In genomic region chr6:91659841-91660509, GRCm38 (mm10) we compare ENCODE assay signal across 9 mouse cellular contexts. TPM values are rescaled to one million over a fixed set of nuclear protein-coding genes. Genes with fewer than 3 reads are reported as not detected.
DNase-seq lines count a peak whose midpoint lies in the region; ATAC-seq lines count a peak whose summit lies in the region.
"Had no signal": no experiment of that assay in that cellular context is flagged by ENCODE, and none has a peak within 500 bp of the region (broad histone marks: within the 10 kb centered on the region; RNA-seq: fewer than 3 reads in every experiment).

No protein-coding gene starts in this region.

- no peaks in the 10 kb centered on the region for H3K9me3 ChIP-seq in forebrain, embryonic 10.5 days
- H3K9me3 ChIP-seq in forebrain, embryonic 13.5 days (replicated peaks) = no peaks in the 10 kb centered on the region
- no peaks in the 10 kb centered on the region for H3K9me3 ChIP-seq in liver, embryonic 11.5 days (ENCODE audit: control insufficient read depth, low read length)
- no peaks in the 10 kb centered on the region for H3K9me3 ChIP-seq in midbrain, embryonic 14.5 days (ENCODE audit: control insufficient read depth, low read length)
- H3K9me3 ChIP-seq: limb, embryonic 12.5 days had no signal

- no peak for ATAC-seq in forebrain, embryonic 13.5 days
- no peak for ATAC-seq in liver, embryonic 11.5 days (replicated peaks; ENCODE audit: low FRiP score)
- no peak for ATAC-seq in midbrain, embryonic 14.5 days (ENCODE audit: low FRiP score, low TSS enrichment)

- intact Hi-C loops in heart, postnatal 25 days (cut with DNase I) = loop anchor here (5.0 kb wide), 1 partner anchor 53 kb away; no protein-coding TSS in a partner anchor

- no peaks in the 10 kb centered on the region for H3K36me3 ChIP-seq in forebrain, embryonic 10.5 days (replicated peaks)
- no peaks in the 10 kb centered on the region for H3K36me3 ChIP-seq in forebrain, embryonic 13.5 days (ENCODE audit: poor library complexity, severe bottlenecking)
- H3K36me3 ChIP-seq in liver, embryonic 11.5 days (ENCODE audit: control insufficient read depth, insufficient read depth, low read length) = no peaks in the 10 kb centered on the region
- H3K36me3 ChIP-seq in midbrain, embryonic 14.5 days (ENCODE audit: control insufficient read depth, insufficient read depth, low read length) = no peaks in the 10 kb centered on the region
- H3K36me3 ChIP-seq: limb, embryonic 12.5 days had no signal

- peaks cover 9% of the 10 kb centered on the region for H3K4me1 ChIP-seq in forebrain, embryonic 10.5 days
- H3K4me1 ChIP-seq in forebrain, embryonic 13.5 days = no peaks in the 10 kb centered on the region
- peaks cover 13% of the 10 kb centered on the region for H3K4me1 ChIP-seq in liver, embryonic 11.5 days (replicated peaks; ENCODE audit: control insufficient read depth, insufficient read depth, low read length)
- H3K4me1 ChIP-seq in midbrain, embryonic 14.5 days (ENCODE audit: control insufficient read depth, insufficient read depth, low read length) = no peaks in the 10 kb centered on the region

- H3K4me3 ChIP-seq in forebrain, embryonic 10.5 days = no peak overlapping the region
- no peak overlapping the region for H3K4me3 ChIP-seq in forebrain, embryonic 13.5 days
- no peak overlapping the region for H3K4me3 ChIP-seq in liver, embryonic 11.5 days (ENCODE audit: low read depth, low read length)
- no peak overlapping the region for H3K4me3 ChIP-seq in midbrain, embryonic 14.5 days (replicated peaks; ENCODE audit: low read depth, low read length)
- H3K4me3 ChIP-seq: limb, embryonic 12.5 days had no signal

- peak overlapping the region; percentile 35; the same call in 1 of the 2 replicates for H3K27ac ChIP-seq in forebrain, embryonic 10.5 days
- no peak overlapping the region for H3K27ac ChIP-seq in forebrain, embryonic 13.5 days
- peak overlapping the region; percentile 38; the same call in 1 of the 2 replicates for H3K27ac ChIP-seq in liver, embryonic 11.5 days (ENCODE audit: low read depth, low read length)
- no peak overlapping the region for H3K27ac ChIP-seq in midbrain, embryonic 14.5 days (replicated peaks; ENCODE audit: low read depth, low read length)
- H3K27ac ChIP-seq: limb, embryonic 12.5 days had no signal

- H3K9ac ChIP-seq in forebrain, embryonic 13.5 days = no peak overlapping the region
- no peak overlapping the region for H3K9ac ChIP-seq in liver, embryonic 11.5 days (ENCODE audit: low read depth, low read length)
- H3K9ac ChIP-seq in midbrain, embryonic 14.5 days (replicated peaks; ENCODE audit: low read length) = no peak overlapping the region
- H3K9ac ChIP-seq: limb, embryonic 12.5 days had no signal

- H3K27me3 ChIP-seq in forebrain, embryonic 10.5 days (ENCODE audit: poor library complexity, severe bottlenecking) = no peaks in the 10 kb centered on the region
- H3K27me3 ChIP-seq in forebrain, embryonic 13.5 days = no peaks in the 10 kb centered on the region
- H3K27me3 ChIP-seq in liver, embryonic 11.5 days (replicated peaks; ENCODE audit: control insufficient read depth, insufficient read depth, low read length) = no peaks in the 10 kb centered on the region
- no peaks in the 10 kb centered on the region for H3K27me3 ChIP-seq in midbrain, embryonic 14.5 days (ENCODE audit: control insufficient read depth, insufficient read depth, low read length)
- H3K27me3 ChIP-seq: limb, embryonic 12.5 days had no signal

- no peak for DNase-seq in forebrain, embryonic 10.5 days (ENCODE audit: extremely low spot score, low spot score)
- peak; percentile 41 for DNase-seq in NIH3T3 (ENCODE audit: low read depth)
- DNase-seq in heart, postnatal 25 days (ENCODE audit: low spot score) = peak; percentile 14
- no peak for DNase-seq in liver, embryonic 11.5 days (ENCODE audit: low spot score)
- DNase-seq in thymus, adult 18-20 months = peak; percentile 29 to 32
- no peak for DNase-seq in midbrain, embryonic 14.5 days
- DNase-seq in urinary bladder, adult 2 months (ENCODE audit: low spot score) = no peak

- H3K4me2 ChIP-seq in forebrain, embryonic 13.5 days = no peak overlapping the region
- no peak overlapping the region for H3K4me2 ChIP-seq in liver, embryonic 11.5 days
- no peak overlapping the region for H3K4me2 ChIP-seq in midbrain, embryonic 14.5 days (ENCODE audit: low read length)
- H3K4me2 ChIP-seq: limb, embryonic 12.5 days had no signal

- 64% methylated on average over 2 of the region's 2 CpGs for WGBS in forebrain, embryonic 10.5 days
- WGBS in forebrain, embryonic 13.5 days = 82% methylated on average over 2 of the region's 2 CpGs
- WGBS in liver, embryonic 11.5 days = 63% methylated on average over 2 of the region's 2 CpGs
- 79% methylated on average over 2 of the region's 2 CpGs for WGBS in midbrain, embryonic 14.5 days

RNA-seq across cellular contexts. Expression of gene Slc6a6, which starts 23.9 kb away (rescaled TPM):
- polyA plus RNA-seq in forebrain, embryonic 10.5 days (2016; fragmentation: Nextera tagmentation; extraction: Ambion mirVana) = 42.4 and 47.0 TPM in 2 replicates
- 68.2 and 73.1 TPM in 2 replicates for polyA plus RNA-seq in forebrain, embryonic 13.5 days (2015; fragmentation: Nextera tagmentation; extraction: Ambion mirVana)
- total RNA-seq in heart, postnatal 25 days (2021) = 100 to 1,000 TPM in 1 of 2 experiments, 10 to 100 TPM in 1; 85.0 to 102 TPM
- polyA plus RNA-seq in liver, embryonic 11.5 days (2014; fragmentation: Nextera tagmentation; extraction: Ambion mirVana) = 30.3 and 33.2 TPM in 2 replicates
- polyA plus RNA-seq in midbrain, embryonic 14.5 days (2014; fragmentation: Nextera tagmentation; extraction: Ambion mirVana) = 94.1 and 94.3 TPM in 2 replicates
- 55.0 and 73.2 TPM in 2 replicates for polyA plus RNA-seq in urinary bladder, adult 2 months (2012; rRNA removed)

Comparison
In these comparisons a context has a peak if more than half of its experiments do, and no peak if none do; other contexts are left out.
1. H3K27ac ChIP-seq: peak in forebrain, embryonic 10.5 days (single experiment) and liver, embryonic 11.5 days (single experiment); none in forebrain, embryonic 13.5 days (single experiment) and midbrain, embryonic 14.5 days (single experiment).
2. DNase-seq: peak in NIH3T3 (single experiment), heart, postnatal 25 days (single experiment) and thymus, adult 18-20 months (2 of 2); none in forebrain, embryonic 10.5 days (single experiment), liver, embryonic 11.5 days (single experiment), midbrain, embryonic 14.5 days (single experiment) and urinary bladder, adult 2 months (single experiment).